Mouse (Mus musculus): ENCODE results near the gene Ptpn4. TPM values are rescaled to one million over a fixed set of nuclear protein-coding genes. Genes with fewer than 3 reads are reported as not detected.

The Ptpn4 gene
- total RNA-seq, 2 experiments from 2014 or later: 20.8 to 28.5 TPM

- no peak for DNase-seq
- intact Hi-C loops (cut with DNase I): loop anchor here (2.0 to 5.0 kb wide), 3 partner anchors 76 to 194 kb away; no protein-coding TSS in a partner anchor
These were observed 18.7 kb downstream of the Ptpn4 start for GRCm38 (mm10) chr1:119818704-119819103.

- DNase-seq: no peak
- intact Hi-C loops (cut with DNase I): no loop called here
These were observed 29.7 kb downstream of the Ptpn4 start for GRCm38 (mm10) chr1:119807707-119808106.

- intact Hi-C loops (cut with DNase I): no loop called here
- DNase-seq: no peak
These were observed 31.4 kb downstream of the Ptpn4 start for GRCm38 (mm10) chr1:119805984-119806383.

GRCm38 (mm10) chr1:119804586-119804985, 32.8 kb downstream of the Ptpn4 start:
- intact Hi-C loops (cut with DNase I): no loop called here

GRCm38 (mm10) chr1:119795174-119795573, 42.2 kb downstream of the Ptpn4 start:
- intact Hi-C loops (cut with DNase I): no loop called here
- DNase-seq: no peak

More at GRCm38 (mm10) chr1:119804586-119804985, 32.8 kb downstream of the Ptpn4 start:
- no peak for DNase-seq

GRCm38 (mm10) chr1:119794342-119794741, 43.1 kb downstream of the Ptpn4 start:
- intact Hi-C loops (cut with DNase I): no loop called here

GRCm38 (mm10) chr1:119790616-119791015, 46.8 kb downstream of the Ptpn4 start:
- no peak for DNase-seq
- intact Hi-C loops (cut with DNase I): no loop called here

More at GRCm38 (mm10) chr1:119794342-119794741, 43.1 kb downstream of the Ptpn4 start:
- no peak for DNase-seq

GRCm38 (mm10) chr1:119775915-119776314, 61.5 kb downstream of the Ptpn4 start:
- intact Hi-C loops (cut with DNase I): no loop called here

GRCm38 (mm10) chr1:119735692-119736091, 101.7 kb downstream of the Ptpn4 start:
- no peak for DNase-seq
- intact Hi-C loops (cut with DNase I): no loop called here

More at GRCm38 (mm10) chr1:119775915-119776314, 61.5 kb downstream of the Ptpn4 start:
- no peak for DNase-seq

- intact Hi-C loops (cut with DNase I): no loop called here
- DNase-seq: no peak
These were observed 102.6 kb downstream of the Ptpn4 start for GRCm38 (mm10) chr1:119734801-119735200.

- intact Hi-C loops (cut with DNase I): no loop called here
- DNase-seq: no peak
These were observed 106.2 kb downstream of the Ptpn4 start for GRCm38 (mm10) chr1:119731166-119731565.

- DNase-seq: no peak
- intact Hi-C loops (cut with DNase I): no loop called here
These were observed 124.4 kb downstream of the Ptpn4 start for GRCm38 (mm10) chr1:119713017-119713416.

- DNase-seq: no peak
- intact Hi-C loops (cut with DNase I): no loop called here
These were observed 130.8 kb downstream of the Ptpn4 start for GRCm38 (mm10) chr1:119706471-119707217.

GRCm38 (mm10) chr1:119696860-119697259, 140.6 kb downstream of the Ptpn4 start:
- DNase-seq: no peak
- intact Hi-C loops (cut with DNase I): no loop called here

- intact Hi-C loops (cut with DNase I): no loop called here
- no peak for DNase-seq
These were observed 151.4 kb downstream of the Ptpn4 start for GRCm38 (mm10) chr1:119685773-119686558.

- DNase-seq: no peak
- intact Hi-C loops (cut with DNase I): no loop called here
These were observed 155.7 kb downstream of the Ptpn4 start for GRCm38 (mm10) chr1:119681663-119682213.

GRCm38 (mm10) chr1:119674984-119675383, 162.4 kb downstream of the Ptpn4 start:
- intact Hi-C loops (cut with DNase I): loop anchor here (2.0 to 5.0 kb wide), 2 partner anchors 126 to 218 kb away; no protein-coding TSS in a partner anchor

GRCm38 (mm10) chr1:119666904-119667303, 170.5 kb downstream of the Ptpn4 start:
- DNase-seq: no peak
- intact Hi-C loops (cut with DNase I): no loop called here

More at GRCm38 (mm10) chr1:119674984-119675383, 162.4 kb downstream of the Ptpn4 start:
- DNase-seq: no peak

- intact Hi-C loops (cut with DNase I): no loop called here
- no peak for DNase-seq
These were observed 183.1 kb downstream of the Ptpn4 start for GRCm38 (mm10) chr1:119654307-119654706.

GRCm38 (mm10) chr1:119650386-119650785, 187.0 kb downstream of the Ptpn4 start:
- intact Hi-C loops (cut with DNase I): no loop called here
- no peak for DNase-seq

- DNase-seq: no peak
- intact Hi-C loops (cut with DNase I): no loop called here
These were observed 187.8 kb downstream of the Ptpn4 start for GRCm38 (mm10) chr1:119649627-119650026.
